Mouse (Mus musculus) inflammation-experienced regulatory T-cells, adult 16 weeks (primary cell): ENCODE data around the gene Btbd35f2. TPM values are rescaled to one million over a fixed set of nuclear protein-coding genes. Genes with fewer than 3 reads are reported as not detected.

Experiments used
- polyA plus RNA-seq: library from polyadenylated mRNA; unstranded; fragments of 100-300 nt; shearing (Covaris generic); gene quantifications from one replicate; pipeline ENCODE4 v1.2.1, GENCODE M21; 2017

Gene Btbd35f2
- not detected for polyA plus RNA-seq

GRCm38 (mm10) chrX:32278094-32278493, at the start of gene Btbd35f2:
Gene Btbd35f2, plus strand, starts transcription at chrX:32278394.

Other genes with a start within 250 kb of the Btbd35f2 start
- not detected for gene Btbd35f22, start 230.6 kb upstream of the Btbd35f2 start, polyA plus RNA-seq